Mouse (Mus musculus) cerebellum, adult 2 months (tissue): ENCODE measurements at regions not wholly inside any gene's neighbourhood (a gene's known extent, or its start where the extent isn't known, plus 50 kb on each side); places are given as distances from the start of the nearest gene placed in this dataset.
"Not testable (repeated sequence)": the region's sequence is repeated elsewhere in the genome, so short reads cannot be mapped to it uniquely, and the experiment has no call there.

Experiments used
- DNase-seq, 2 experiments: peaks; one replicate each; pipeline ENCODE4 v3.0.0; 2021
- H3K27ac ChIP-seq: fragments of 200-500 bp; 2 replicates; pipeline ENCODE4 v1.5.1; 2012; ENCODE audit warnings: low read length, control low read depth, inconsistent platforms; ENCODE audit not compliant: insufficient read depth
- H3K27me3 ChIP-seq: fragments of 200-500 bp; 2 replicates; pipeline ENCODE4 v1.6.1; 2012; ENCODE audit warnings: inconsistent platforms, mild to moderate bottlenecking, low read length, moderate library complexity; ENCODE audit not compliant: control insufficient read depth, insufficient read depth
- H3K4me1 ChIP-seq: fragments of 200-500 bp; 2 replicates; pipeline ENCODE4 v1.6.1; 2011; ENCODE audit warnings: low read length; ENCODE audit not compliant: control insufficient read depth, insufficient read depth
- H3K4me3 ChIP-seq: fragments of 200-500 bp; replicated peaks from 2 replicates; pipeline ENCODE3; 2011; ENCODE audit warnings: mild to moderate bottlenecking, low read depth, low read length, control low read depth; ENCODE audit not compliant: insufficient read depth
- CTCF ChIP-seq: fragments of 200-500 bp; IDR thresholded peaks from 2 replicates; pipeline ENCODE4 v1.5.1; 2011; ENCODE audit warnings: low read depth, mild to moderate bottlenecking, control low read depth, low read length, moderate library complexity, borderline replicate concordance; ENCODE audit not compliant: insufficient read depth
- POLR2A ChIP-seq: fragments of 200-500 bp; IDR thresholded peaks from 2 replicates; pipeline ENCODE4 v1.6.1; 2011; ENCODE audit warnings: low read length, control low read depth, borderline replicate concordance; ENCODE audit not compliant: insufficient read depth
- WGBS: fragments of 180-500 bp; shearing (Covaris S2); methylation state at CpG from one replicate; pipeline ENCODE4 v1.1.7; 2018; 5-methylcytosine and 5-hydroxymethylcytosine counted together

DNA sequence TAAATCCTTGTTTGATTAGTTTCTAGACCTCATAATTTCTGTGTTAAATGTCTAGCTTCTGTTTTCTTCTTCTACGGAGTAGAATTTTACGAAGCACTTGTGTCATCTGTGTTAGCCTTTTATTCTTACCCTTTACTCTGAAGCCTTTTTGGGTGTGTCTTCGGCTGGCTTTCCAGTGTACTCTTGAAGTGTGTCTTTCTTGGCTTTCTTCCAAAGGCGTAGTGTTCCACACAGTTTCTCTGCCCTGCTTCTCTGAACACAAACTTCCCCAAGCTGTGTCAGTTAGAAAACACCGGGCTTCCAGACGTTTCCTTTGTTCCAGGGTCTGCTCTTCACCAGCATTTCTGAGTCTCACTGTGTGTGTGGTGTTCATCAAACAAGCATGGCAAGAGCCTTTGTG lies 152.7 kb downstream of the Lyplal1 start:
- DNase-seq, result no peak
- H3K4me1 ChIP-seq, result no peaks in the 10 kb centered on the region
- WGBS, result 53% methylated on average over 6 of the region's 6 CpGs
- H3K4me3 ChIP-seq, result no peak overlapping the region
- TF ChIP-seq CTCF, result no peak
- TF ChIP-seq POLR2A, result no peak
- no peak overlapping the region for H3K27ac ChIP-seq
- H3K27me3 ChIP-seq, result no peaks in the 10 kb centered on the region

DNA sequence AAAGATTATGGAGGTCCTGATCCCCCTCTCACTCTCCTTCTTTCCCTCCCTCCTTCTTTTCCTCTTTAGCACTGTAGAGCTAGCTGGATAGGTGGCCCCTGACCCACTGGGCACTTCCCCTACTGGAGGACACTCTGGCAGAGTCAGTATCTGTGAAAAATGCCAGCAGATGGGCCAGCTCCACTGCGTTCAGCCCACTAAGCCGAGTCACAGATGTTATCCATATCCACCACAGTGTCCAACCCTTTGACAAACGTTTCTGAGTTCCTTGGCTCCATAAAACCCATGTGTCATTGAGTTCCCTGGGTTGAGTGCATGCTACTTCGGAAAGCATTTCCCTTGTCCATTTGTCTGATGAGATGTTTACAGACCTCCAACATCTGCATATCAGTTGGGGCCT lies 149.9 kb downstream of the Lyplal1 start:
- Histone ChIP-seq H3K4me3 (no peak overlapping the region), H3K27me3 (no peaks in the 10 kb centered on the region), H3K27ac (no peak overlapping the region), H3K4me1 (no peaks in the 10 kb centered on the region)
- no peak for TF ChIP-seq POLR2A
- TF ChIP-seq CTCF, result no peak
- WGBS, result 44% methylated on average over 4 of the region's 4 CpGs
- no peak for DNase-seq

DNA sequence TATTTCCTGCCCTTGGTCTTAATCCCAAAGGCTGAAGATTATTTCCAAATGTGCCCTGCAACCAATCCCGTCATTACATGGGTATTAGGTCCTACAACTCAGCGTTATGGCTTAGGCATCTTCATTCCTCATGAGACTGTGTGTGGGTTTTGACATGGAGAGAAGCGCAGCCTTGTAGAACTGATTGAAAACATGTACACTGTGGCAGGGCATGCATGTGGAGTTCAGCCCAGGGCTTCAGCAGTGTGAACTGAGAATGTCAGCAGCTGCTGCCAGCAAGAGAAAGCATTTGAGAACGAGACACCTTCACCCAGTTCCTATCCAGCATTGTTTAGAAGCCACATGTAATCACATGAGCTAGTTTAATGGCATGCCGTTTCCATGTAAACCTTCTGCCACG lies 149.3 kb downstream of the Lyplal1 start:
- WGBS, result 79% methylated on average over 6 of the region's 6 CpGs
- Histone ChIP-seq H3K4me3 (no peak overlapping the region), H3K4me1 (no peaks in the 10 kb centered on the region), H3K27ac (no peak overlapping the region), H3K27me3 (no peaks in the 10 kb centered on the region)
- no peak for TF ChIP-seq CTCF
- no peak for TF ChIP-seq POLR2A
- no peak for DNase-seq

DNA sequence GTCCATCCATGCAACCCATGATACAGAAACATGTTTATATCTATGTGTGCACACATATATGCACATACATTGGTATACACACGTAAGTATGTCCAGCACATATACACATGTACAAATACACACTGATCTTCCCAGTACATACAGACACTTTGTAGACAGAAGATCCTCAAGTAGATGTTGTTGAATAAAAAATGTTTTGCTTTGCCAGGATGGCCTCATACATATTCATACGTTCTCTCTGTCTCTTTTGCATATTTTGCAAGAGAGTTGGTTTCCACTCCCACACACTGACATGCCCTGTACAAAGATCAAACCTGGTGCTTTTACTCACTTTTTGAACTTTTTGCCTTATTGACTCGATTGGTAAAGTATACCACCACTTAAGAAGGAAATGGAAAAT lies 148.5 kb downstream of the Lyplal1 start:
- DNase-seq, result no peak
- Histone ChIP-seq H3K27me3 (no peaks in the 10 kb centered on the region), H3K27ac (no peak overlapping the region), H3K4me1 (no peaks in the 10 kb centered on the region), H3K4me3 (no peak overlapping the region)
- WGBS, result 76% methylated on average over 3 of the region's 3 CpGs
- TF ChIP-seq POLR2A (no peak), CTCF (no peak)

DNA sequence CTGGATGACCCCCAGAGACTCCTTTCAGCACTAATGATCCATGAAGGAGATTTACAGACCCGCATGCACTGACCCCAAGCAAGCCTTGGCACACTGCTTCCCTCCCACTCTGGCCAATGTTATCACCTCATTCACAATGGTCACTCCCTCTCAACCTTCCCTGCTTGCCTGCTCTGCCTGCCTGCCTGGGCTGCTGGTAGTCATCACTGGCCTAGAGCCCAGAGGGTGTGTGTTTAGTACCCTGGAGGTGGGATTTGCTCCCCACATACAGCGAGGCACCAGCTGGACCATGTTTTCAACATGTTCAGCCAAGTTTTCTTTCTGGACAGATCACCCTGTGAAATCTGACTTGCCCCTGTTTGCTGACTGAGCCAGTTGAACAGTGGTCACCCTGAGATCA lies 147.9 kb downstream of the Lyplal1 start:
- TF ChIP-seq POLR2A (no peak), CTCF (no peak)
- no peaks in the 10 kb centered on the region for H3K27me3 ChIP-seq
- DNase-seq, result peak in 1 of 2 experiments; percentile 1
- WGBS, result 11% methylated on average over 2 of the region's 2 CpGs
- no peak overlapping the region for H3K27ac ChIP-seq
- H3K4me3 ChIP-seq, result no peak overlapping the region
- no peaks in the 10 kb centered on the region for H3K4me1 ChIP-seq

DNA sequence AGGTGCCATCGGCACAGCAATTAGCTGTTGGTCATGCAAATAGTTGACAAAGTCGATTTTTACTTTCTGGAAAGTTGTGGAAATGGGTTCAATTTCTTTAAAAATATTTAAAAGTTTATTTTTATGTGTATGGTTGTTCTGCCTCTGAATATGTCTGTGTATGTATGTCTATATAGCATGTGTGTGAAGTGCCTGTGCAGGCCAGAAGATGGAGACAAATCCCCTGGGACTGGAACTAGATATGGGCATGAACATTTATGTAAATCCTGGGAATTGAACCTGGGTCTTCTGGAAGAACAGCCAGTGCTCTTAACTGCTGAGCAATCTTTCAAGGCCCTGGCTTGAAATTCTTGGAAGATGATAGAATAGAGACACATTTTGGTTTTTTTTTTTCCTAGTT lies 140.0 kb downstream of the Lyplal1 start:
- Histone ChIP-seq H3K27ac (no peak overlapping the region), H3K4me3 (no peak overlapping the region), H3K27me3 (no peaks in the 10 kb centered on the region), H3K4me1 (no peaks in the 10 kb centered on the region)
- TF ChIP-seq CTCF (no peak), POLR2A (no peak)
- DNase-seq, result no peak
- WGBS, result 85% methylated on average over 2 of the region's 2 CpGs

DNA sequence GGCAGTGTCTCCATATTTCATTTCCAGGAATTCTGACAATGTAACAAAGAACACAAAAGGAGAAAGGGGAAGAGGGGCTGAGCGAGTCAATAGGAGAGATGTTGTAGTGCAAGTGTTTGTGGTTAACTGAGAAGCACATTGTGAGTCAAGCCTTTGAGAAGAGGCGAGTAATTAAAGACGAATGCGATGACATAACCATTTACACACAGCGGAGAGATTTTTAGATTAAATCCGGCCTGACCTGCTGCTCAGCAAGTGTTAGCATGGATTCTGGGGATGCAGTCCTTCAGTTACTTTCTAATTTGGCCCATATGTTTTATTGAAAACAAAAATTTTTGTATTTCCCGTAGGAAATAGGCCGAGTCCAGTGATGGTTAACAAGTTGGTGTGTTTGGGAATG lies 127.7 kb downstream of the Lyplal1 start:
- Histone ChIP-seq H3K4me1 (no peaks in the 10 kb centered on the region), H3K27me3 (no peaks in the 10 kb centered on the region), H3K27ac (no peak overlapping the region), H3K4me3 (no peak overlapping the region)
- TF ChIP-seq POLR2A (no peak), CTCF (no peak)
- 86% methylated on average over 8 of the region's 8 CpGs for WGBS
- no peak for DNase-seq

DNA sequence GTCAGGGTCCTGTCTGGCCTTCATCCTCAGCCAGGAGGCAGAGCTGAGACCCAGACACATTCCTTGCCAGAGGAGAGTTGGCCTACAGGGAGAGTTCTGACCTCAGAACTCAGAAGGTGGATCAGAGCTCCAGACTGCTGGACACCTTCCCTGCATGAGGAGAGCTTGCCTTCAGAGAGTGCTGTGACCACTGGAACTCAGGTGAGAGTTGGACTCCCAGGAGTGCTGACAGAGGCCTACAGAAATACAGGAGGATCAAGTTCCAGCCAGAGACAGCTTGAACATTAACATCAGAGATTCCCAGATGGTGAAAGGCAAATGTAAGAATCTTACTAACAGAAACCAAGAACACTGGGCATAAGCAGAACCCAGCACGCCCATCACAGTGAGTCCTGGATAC lies 117.0 kb downstream of the Lyplal1 start:
- H3K4me1 ChIP-seq, H3K27me3 ChIP-seq, H3K4me3 ChIP-seq, DNase-seq, H3K27ac ChIP-seq: not testable (repeated sequence)
- 96% methylated on average over 1 of the region's 1 CpGs for WGBS

DNA sequence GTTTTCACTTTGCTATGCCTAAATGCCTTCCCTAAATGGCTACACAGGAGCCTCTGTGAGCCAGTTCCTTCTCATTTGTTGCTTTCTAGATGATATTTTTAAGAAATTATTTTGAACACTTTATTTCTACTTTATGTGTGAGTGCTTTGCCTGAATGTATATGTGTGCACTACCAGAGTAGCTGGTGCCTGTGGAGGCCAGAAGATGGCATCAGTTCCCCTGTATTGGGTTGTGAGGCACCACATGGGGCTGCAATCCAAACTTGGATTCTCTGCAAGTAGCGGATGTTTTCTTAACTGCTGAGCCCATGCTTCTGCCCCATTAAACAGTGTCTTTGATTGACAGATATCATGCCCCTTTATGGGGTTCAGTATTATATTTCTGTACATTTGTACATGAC lies 103.7 kb downstream of the Lyplal1 start:
- 31% methylated on average over 1 of the region's 1 CpGs for WGBS
- H3K4me3 ChIP-seq, result no peak overlapping the region

More for the DNA sequence above, 103.7 kb downstream of the Lyplal1 start:
- Histone ChIP-seq H3K4me1 (no peaks in the 10 kb centered on the region), H3K27ac (no peak overlapping the region), H3K27me3 (no peaks in the 10 kb centered on the region)
- DNase-seq, result no peak
- TF ChIP-seq CTCF (no peak), POLR2A (no peak)
